Mouse (Mus musculus) urinary bladder, postnatal 0 days (tissue): ENCODE measurements around the gene Rbp4. TPM values are rescaled to one million over a fixed set of nuclear protein-coding genes. Genes with fewer than 3 reads are reported as not detected.

ENCODE experiments used
- polyA plus RNA-seq: library from polyadenylated mRNA; unstranded; fragments of >200 nt; fragmentation: Nextera tagmentation; extraction: Ambion mirVana; gene quantifications from 2 replicates; pipeline ENCODE4 v1.2.1, GENCODE M21; 2015

The Rbp4 gene
- 77.1 and 81.8 TPM in 2 replicates for polyA plus RNA-seq

DNA sequence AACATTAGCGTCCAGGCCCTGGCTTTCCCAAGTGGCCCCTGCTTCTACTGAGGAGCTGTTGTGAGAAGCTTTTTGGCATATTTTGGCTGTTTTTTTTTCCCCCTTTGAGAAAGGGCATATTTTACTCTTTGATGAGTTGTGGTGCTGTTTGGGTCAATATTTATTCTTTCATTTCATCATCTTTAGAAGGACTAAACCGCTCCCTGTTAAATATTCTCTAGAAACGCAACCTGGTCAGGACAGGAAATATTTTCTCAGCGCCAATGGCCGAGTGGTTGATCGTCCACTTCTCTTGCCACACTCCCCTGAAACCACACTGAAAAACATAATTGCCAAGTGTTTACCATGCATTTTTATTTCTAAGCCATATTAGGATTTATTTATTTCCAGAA lies at the start of gene Rbp4:
Gene Rbp4 (minus strand): TSS at position 63 of the 392 bp plus-strand sequence.

DNA sequence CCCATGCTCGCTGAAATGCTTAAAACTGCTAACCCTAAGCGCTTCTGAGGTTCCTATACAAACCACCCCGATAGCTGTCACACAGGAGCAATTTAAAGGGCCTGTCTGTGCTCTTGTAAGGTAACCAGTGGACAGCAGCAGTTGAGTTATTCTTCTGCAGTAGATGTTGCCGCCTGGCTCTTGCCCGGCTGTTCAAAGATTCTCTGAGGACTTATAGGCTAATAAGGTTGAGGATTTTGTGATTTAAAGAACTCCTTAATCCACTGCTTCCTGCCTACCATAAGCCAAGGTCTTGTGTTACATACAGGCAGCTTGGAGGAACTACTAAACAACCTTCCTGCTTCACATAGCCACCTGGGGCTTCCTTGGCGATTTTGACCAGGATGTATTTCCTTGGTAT lies 7.4 kb upstream of the Rbp4 start, which contains the start of gene Pde6c:
Gene Pde6c (plus strand): TSS at position 301 of the 400 bp plus-strand sequence.

DNA sequence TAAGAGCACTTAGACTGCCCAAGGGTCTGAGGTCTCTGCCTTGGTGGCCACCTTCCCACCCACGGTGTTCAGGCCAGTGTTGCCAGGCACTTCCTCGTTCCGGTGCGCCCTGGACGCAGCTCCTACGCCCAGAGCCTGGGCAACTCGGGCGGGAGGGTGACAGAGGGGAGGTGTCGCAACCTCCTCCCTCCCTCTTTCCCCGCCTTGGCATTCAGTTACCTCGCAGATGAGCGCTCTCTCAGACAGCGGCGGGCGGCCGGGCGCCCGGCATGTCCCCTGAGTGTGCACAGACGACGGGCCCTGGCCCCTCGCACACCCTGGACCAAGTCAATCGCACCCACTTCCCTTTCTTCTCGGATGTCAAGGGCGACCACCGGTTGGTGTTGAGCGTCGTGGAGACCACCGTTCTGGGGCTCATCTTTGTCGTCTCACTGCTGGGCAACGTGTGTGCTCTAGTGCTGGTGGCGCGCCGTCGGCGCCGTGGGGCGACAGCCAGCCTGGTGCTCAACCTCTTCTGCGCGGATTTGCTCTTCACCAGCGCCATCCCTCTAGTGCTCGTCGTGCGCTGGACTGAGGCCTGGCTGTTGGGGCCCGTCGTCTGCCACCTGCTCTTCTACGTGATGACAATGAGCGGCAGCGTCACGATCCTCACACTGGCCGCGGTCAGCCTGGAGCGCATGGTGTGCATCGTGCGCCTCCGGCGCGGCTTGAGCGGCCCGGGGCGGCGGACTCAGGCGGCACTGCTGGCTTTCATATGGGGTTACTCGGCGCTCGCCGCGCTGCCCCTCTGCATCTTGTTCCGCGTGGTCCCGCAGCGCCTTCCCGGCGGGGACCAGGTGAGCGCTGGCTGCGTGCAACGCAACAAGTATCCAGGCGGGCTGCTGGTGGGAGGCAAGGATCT lies 28.0 kb downstream of the Rbp4 start, which contains the start of gene Ffar4:
Gene Ffar4 (plus strand): TSS at position 214 of the 901 bp plus-strand sequence.

Other genes with a start within 250 kb of the Rbp4 start
- gene Myof, start 81.7 kb downstream of the Rbp4 start, polyA plus RNA-seq, result 60.6 and 67.7 TPM in 2 replicates
- gene Cep55, start 70.3 kb downstream of the Rbp4 start, polyA plus RNA-seq, result 5.4 and 10.7 TPM in 2 replicates
- gene Ffar4, start 28.2 kb downstream of the Rbp4 start, polyA plus RNA-seq, result 0.35 and 0.59 TPM in 2 replicates
- not detected in 2 replicates for gene Pde6c, start 7.5 kb upstream of the Rbp4 start, polyA plus RNA-seq
- gene Fra10ac1, start 98.9 kb upstream of the Rbp4 start, polyA plus RNA-seq, result 19.2 and 21.3 TPM in 2 replicates
- gene Lgi1, start 139.3 kb upstream of the Rbp4 start, polyA plus RNA-seq, result 0.20 and 0.34 TPM in 2 replicates